Mouse (Mus musculus) adrenal gland, adult 8-10 months (tissue): ENCODE results near the gene Vcpkmt. TPM values are rescaled to one million over a fixed set of nuclear protein-coding genes. Genes with fewer than 3 reads are reported as not detected.

Source experiments
- DNase-seq: peaks from one replicate; pipeline ENCODE4 v3.0.0; 2022
- total RNA-seq, 4 experiments: library from RNA; stranded (reverse); gene quantifications; 2 replicates each; pipeline ENCODE4 v1.2.4; 2022

Vcpkmt gene
- total RNA-seq: 10 to 100 TPM; 14.5 to 21.8 (median 18.3) TPM

GRCm38 (mm10) chr12:69582613-69583269 lies at the start of gene Vcpkmt:
TSS of gene Vcpkmt (minus strand) at chr12:69583028.
- peak; percentile 80 for DNase-seq

GRCm38 (mm10) chr12:69618590-69618989 lies 35.8 kb upstream of the Vcpkmt start:
- peak; percentile 19 for DNase-seq

- DNase-seq: no peak
Measured at GRCm38 (mm10) chr12:69604367-69604766, 21.5 kb upstream of the Vcpkmt start.

GRCm38 (mm10) chr12:69597446-69597845 lies 14.6 kb upstream of the Vcpkmt start:
- DNase-seq: no peak

GRCm38 (mm10) chr12:69593130-69593529 lies 10.3 kb upstream of the Vcpkmt start:
- no peak for DNase-seq

GRCm38 (mm10) chr12:69583270-69583629 lies 422 bp upstream of the Vcpkmt start:
- no peak for DNase-seq

GRCm38 (mm10) chr12:69582216-69582612 lies 614 bp downstream of the Vcpkmt start:
- no peak for DNase-seq

GRCm38 (mm10) chr12:69579623-69580022 lies 3.2 kb downstream of the Vcpkmt start:
- no peak for DNase-seq

- no peak for DNase-seq
Measured at GRCm38 (mm10) chr12:69576120-69576627, 6.7 kb downstream of the Vcpkmt start.

- DNase-seq: peak; percentile 50
Measured at GRCm38 (mm10) chr12:69573916-69574881, 8.6 kb downstream of the Vcpkmt start.

GRCm38 (mm10) chr12:69573271-69573670 lies 9.6 kb downstream of the Vcpkmt start:
- no peak for DNase-seq

GRCm38 (mm10) chr12:69569926-69570325 lies 12.9 kb downstream of the Vcpkmt start:
- no peak for DNase-seq

- DNase-seq: no peak
Measured at GRCm38 (mm10) chr12:69568266-69568665, 14.6 kb downstream of the Vcpkmt start.

GRCm38 (mm10) chr12:69561006-69561405 lies 21.8 kb downstream of the Vcpkmt start:
- DNase-seq: peak; percentile 56

GRCm38 (mm10) chr12:69556221-69556861 lies 26.5 kb downstream of the Vcpkmt start:
- peak; percentile 79 for DNase-seq

- no peak for DNase-seq
Measured at GRCm38 (mm10) chr12:69545456-69546178, 37.2 kb downstream of the Vcpkmt start.

- DNase-seq: no peak
Measured at GRCm38 (mm10) chr12:69544994-69545393, 37.8 kb downstream of the Vcpkmt start.

- DNase-seq: no peak
Measured at GRCm38 (mm10) chr12:69544562-69544961, 38.3 kb downstream of the Vcpkmt start.

GRCm38 (mm10) chr12:69542376-69542775 lies 40.5 kb downstream of the Vcpkmt start:
- DNase-seq: no peak

GRCm38 (mm10) chr12:69541663-69542062 lies 41.2 kb downstream of the Vcpkmt start:
- no peak for DNase-seq

- DNase-seq: no peak
Measured at GRCm38 (mm10) chr12:69539353-69539752, 43.5 kb downstream of the Vcpkmt start.

- DNase-seq: no peak
Measured at GRCm38 (mm10) chr12:69538362-69538950, 44.4 kb downstream of the Vcpkmt start.
